Mouse (Mus musculus) olfactory bulb, adult 2 months (tissue): ENCODE data around the gene Asna1.

ENCODE experiments used
- CTCF ChIP-seq: fragments of 200-500 bp; IDR thresholded peaks from 2 replicates; pipeline ENCODE4 v1.5.1; 2012; ENCODE audit warnings: low read depth, mild to moderate bottlenecking, low read length, moderate library complexity; ENCODE audit not compliant: insufficient read depth
- POLR2A ChIP-seq: fragments of 200-500 bp; IDR thresholded peaks from 2 replicates; pipeline ENCODE4 v1.6.1; 2012; ENCODE audit warnings: mild to moderate bottlenecking, low read depth, low read length, moderate library complexity; ENCODE audit not compliant: insufficient read depth

GRCm38 (mm10) chr8:85074167-85074566 is 49.1 kb upstream of the Asna1 start:
- TF ChIP-seq CTCF (no peak), POLR2A (no peak)
